ENCODE assay signal across 8 mouse cellular contexts in genomic region chr1:160061725-160062366, GRCm38 (mm10). TPM values are rescaled to one million over a fixed set of nuclear protein-coding genes. Genes with fewer than 3 reads are reported as not detected.
DNase-seq lines count a peak whose midpoint lies in the region; ATAC-seq and TF ChIP-seq lines count a peak whose summit lies in the region.

No protein-coding gene starts in this region.

- 70% methylated on average over 3 of the region's 3 CpGs for WGBS in intestine, postnatal 0 days
- WGBS in intestine, embryonic 16.5 days: 64% methylated on average over 3 of the region's 3 CpGs

- no peak overlapping the region for H3K27ac ChIP-seq in intestine, postnatal 0 days (ENCODE audit: low read depth, low read length)
- no peak overlapping the region for H3K27ac ChIP-seq in intestine, embryonic 16.5 days (ENCODE audit: low read length)

- H3K4me2 ChIP-seq in intestine, postnatal 0 days (replicated peaks; ENCODE audit: low read depth): no peak overlapping the region
- H3K4me2 ChIP-seq in intestine, embryonic 16.5 days (ENCODE audit: low read depth, low read length): no peak overlapping the region

- no peak for ATAC-seq in intestine, postnatal 0 days
- ATAC-seq in intestine, embryonic 16.5 days: no peak
- peak; percentile 47 for ATAC-seq in CD4-positive, CD25-positive, alpha-beta regulatory T cell, adult 4 months
- peak; percentile 49 for ATAC-seq in inflammation-experienced regulatory T-cells, adult 6 months
- no peak for ATAC-seq in cerebellum, adult (ENCODE audit: insufficient number of reproducible peaks, low FRiP score, low TSS enrichment)

- no peaks in the 10 kb centered on the region for H3K27me3 ChIP-seq in intestine, postnatal 0 days (replicated peaks; ENCODE audit: control insufficient read depth, insufficient read depth, low read length)
- no peaks in the 10 kb centered on the region for H3K27me3 ChIP-seq in intestine, embryonic 16.5 days (replicated peaks; ENCODE audit: control insufficient read depth, insufficient read depth, low read length)

- DNase-seq in ZHBTc4 (ENCODE audit: low read depth, low spot score): peak; percentile 64
- peak; percentile 46 to 74 for DNase-seq in spleen, adult 18-20 months
- DNase-seq in right cerebral cortex, postnatal 36 days (ENCODE audit: low spot score in 2 of 2): no peak

- no peaks in the 10 kb centered on the region for H3K36me3 ChIP-seq in intestine, postnatal 0 days (ENCODE audit: control insufficient read depth, insufficient read depth)
- no peaks in the 10 kb centered on the region for H3K36me3 ChIP-seq in intestine, embryonic 16.5 days (ENCODE audit: control insufficient read depth, insufficient read depth, low read length)

- no peak overlapping the region for H3K4me3 ChIP-seq in intestine, postnatal 0 days (ENCODE audit: low read depth, low read length)
- no peak overlapping the region for H3K4me3 ChIP-seq in intestine, embryonic 16.5 days (ENCODE audit: low read length)

- peak; percentile 72 for TF ChIP-seq CTCF in intestine, postnatal 0 days (IDR thresholded peaks at IDR 0.05; ENCODE audit: low read depth)

- 0 out of 2 replicates have a peak, but pooled peaks cover 5% of the 10 kb centered on the region for H3K9me3 ChIP-seq in intestine, postnatal 0 days (ENCODE audit: control insufficient read depth)
- peaks cover 6% of the 10 kb centered on the region; the same call in 1 of the 2 replicates for H3K9me3 ChIP-seq in intestine, embryonic 16.5 days (ENCODE audit: control insufficient read depth, low read length)

- peaks cover 4% of the 10 kb centered on the region; the same call in 1 of the 2 replicates for H3K4me1 ChIP-seq in intestine, postnatal 0 days (replicated peaks; ENCODE audit: control insufficient read depth, insufficient read depth, low read length)
- no peaks in the 10 kb centered on the region for H3K4me1 ChIP-seq in intestine, embryonic 16.5 days (ENCODE audit: control insufficient read depth, insufficient read depth, low read length)

- H3K9ac ChIP-seq in intestine, postnatal 0 days (ENCODE audit: low read depth, low read length): no peak overlapping the region
- H3K9ac ChIP-seq in intestine, embryonic 16.5 days (ENCODE audit: low read depth, low read length): no peak overlapping the region

RNA-seq across cellular contexts. Expression of gene 4930523C07Rik, which starts 17.7 kb away (rescaled TPM):
- polyA plus RNA-seq in intestine, postnatal 0 days (2015; fragmentation: Nextera tagmentation; extraction: Ambion mirVana): 9.6 and 13.4 TPM in 2 replicates
- polyA plus RNA-seq in intestine, embryonic 16.5 days (2015; fragmentation: Nextera tagmentation; extraction: Ambion mirVana): 10.4 TPM in 2 replicates
- polyA plus RNA-seq in CD4-positive, CD25-positive, alpha-beta regulatory T cell, adult 4 months (2017; shearing (Covaris generic)): 100 to 1,000 TPM; 212 to 238 TPM
- polyA plus RNA-seq in inflammation-experienced regulatory T-cells, adult 6 months (2017; shearing (Covaris generic)): 100 to 1,000 TPM; 146 to 245 (median 156) TPM

Comparison
In these comparisons a context has a peak if more than half of its experiments do, and no peak if none do; other contexts are left out.
1. ATAC-seq: peak in CD4-positive, CD25-positive, alpha-beta regulatory T cell, adult 4 months (single experiment) and inflammation-experienced regulatory T-cells, adult 6 months (single experiment); none in intestine, postnatal 0 days (single experiment), intestine, embryonic 16.5 days (single experiment) and cerebellum, adult (single experiment).
2. DNase-seq: peak in ZHBTc4 (single experiment) and spleen, adult 18-20 months (2 of 2); none in right cerebral cortex, postnatal 36 days (0 of 2).
3. RNA of gene 4930523C07Rik, which starts 17.7 kb away (polyA plus RNA-seq): 212 to 238 TPM in CD4-positive, CD25-positive, alpha-beta regulatory T cell, adult 4 months and 146 to 245 TPM in inflammation-experienced regulatory T-cells, adult 6 months; 9.6 to 13.4 TPM in intestine, postnatal 0 days and 10.4 TPM in intestine, embryonic 16.5 days; every median in the first group is over 10 times any median in the second.